Mouse (Mus musculus): ENCODE results near the gene Olfr366. TPM values are rescaled to one million over a fixed set of nuclear protein-coding genes. Genes with fewer than 3 reads are reported as not detected.

The Olfr366 gene
- not detected in 2 replicates for polyA plus RNA-seq (2015; fragmentation: Nextera tagmentation; extraction: Ambion mirVana)

DNA sequence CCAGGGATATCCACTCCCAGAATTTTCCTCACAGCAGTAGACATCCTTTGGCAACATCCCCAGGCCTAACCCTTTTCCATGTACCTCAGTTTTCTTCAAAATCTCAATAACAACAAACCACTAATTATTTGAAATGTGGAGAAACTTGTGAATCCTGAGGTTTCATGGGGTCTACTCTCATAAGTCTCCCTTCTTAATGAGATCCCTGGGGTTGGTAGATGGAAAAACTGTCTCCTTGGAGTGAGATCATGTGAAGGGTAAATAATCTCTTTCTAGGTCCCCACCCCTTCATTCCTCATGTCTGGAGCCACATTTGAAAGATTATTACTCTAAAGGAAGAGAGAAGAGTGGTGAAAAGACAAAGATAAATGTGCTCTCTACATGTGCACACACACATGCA lies at the start of gene Olfr366:
Olfr366 (plus strand) TSS at position 301 of the 400 bp plus-strand sequence.

DNA sequence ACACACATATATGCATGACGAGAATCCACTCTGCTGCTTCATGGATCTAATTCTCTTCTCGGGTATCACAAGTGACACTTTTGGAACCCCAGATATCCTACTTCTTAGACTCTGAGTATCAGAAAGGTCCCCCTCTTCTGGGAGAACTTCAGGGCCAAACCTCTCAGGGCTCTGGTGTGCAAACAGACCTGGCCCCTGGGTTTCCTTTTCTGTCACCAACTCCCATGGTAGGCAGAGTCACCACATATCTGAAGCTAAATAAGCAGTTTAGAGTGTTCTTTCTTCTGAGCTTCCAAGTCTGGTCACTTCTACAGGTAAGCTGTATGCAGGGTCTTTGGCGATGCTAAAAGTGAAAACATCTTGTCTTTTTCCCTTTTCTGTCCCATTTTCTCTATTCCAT lies 23.5 kb upstream of the Olfr366 start, which contains the start of gene Olfr365:
Olfr365 (plus strand) TSS at position 301 of the 400 bp plus-strand sequence.

Other genes with a start within 250 kb of the Olfr366 start
- not detected in 2 replicates for gene Olfr357, start 217.7 kb upstream of the Olfr366 start, polyA plus RNA-seq (2015; fragmentation: Nextera tagmentation; extraction: Ambion mirVana)
- not detected in 2 replicates for gene Olfr358, start 202.2 kb upstream of the Olfr366 start, polyA plus RNA-seq (2015; fragmentation: Nextera tagmentation; extraction: Ambion mirVana)
- gene Olfr360, start 145.8 kb upstream of the Olfr366 start, polyA plus RNA-seq (2015; fragmentation: Nextera tagmentation; extraction: Ambion mirVana): not detected in 2 replicates
- not detected in 2 replicates for gene Olfr361, start 122.3 kb upstream of the Olfr366 start, polyA plus RNA-seq (2015; fragmentation: Nextera tagmentation; extraction: Ambion mirVana)
- not detected in 2 replicates for gene Olfr362, start 93.7 kb upstream of the Olfr366 start, polyA plus RNA-seq (2015; fragmentation: Nextera tagmentation; extraction: Ambion mirVana)
- gene Olfr364-ps1, start 72.3 kb upstream of the Olfr366 start, polyA plus RNA-seq (2015; fragmentation: Nextera tagmentation; extraction: Ambion mirVana): not detected in 2 replicates
- not detected in 2 replicates for gene Olfr365, start 23.4 kb upstream of the Olfr366 start, polyA plus RNA-seq (2015; fragmentation: Nextera tagmentation; extraction: Ambion mirVana)
- not detected in 2 replicates for gene Olfr368, start 114.9 kb downstream of the Olfr366 start, polyA plus RNA-seq (2015; fragmentation: Nextera tagmentation; extraction: Ambion mirVana)
- gene Pdcl, start 147.8 kb downstream of the Olfr366 start, polyA plus RNA-seq (2015; fragmentation: Nextera tagmentation; extraction: Ambion mirVana): 28.8 and 30.4 TPM in 2 replicates
- gene Rc3h2, start 211.3 kb downstream of the Olfr366 start, polyA plus RNA-seq (2015; fragmentation: Nextera tagmentation; extraction: Ambion mirVana): 13.3 and 13.5 TPM in 2 replicates
- 3.2 and 3.8 TPM in 2 replicates for gene Zbtb26, start 231.6 kb downstream of the Olfr366 start, polyA plus RNA-seq (2015; fragmentation: Nextera tagmentation; extraction: Ambion mirVana)
- gene Zbtb6, start 231.6 kb downstream of the Olfr366 start, polyA plus RNA-seq (2015; fragmentation: Nextera tagmentation; extraction: Ambion mirVana): 7.1 and 7.2 TPM in 2 replicates
- 40.8 and 46.2 TPM in 2 replicates for gene Rabgap1, start 231.7 kb downstream of the Olfr366 start, polyA plus RNA-seq (2015; fragmentation: Nextera tagmentation; extraction: Ambion mirVana)

All from neural tube, postnatal 0 days (tissue).